Mouse (Mus musculus): ENCODE data around the gene Twf1. TPM values are rescaled to one million over a fixed set of nuclear protein-coding genes. Genes with fewer than 3 reads are reported as not detected.

Twf1 gene
- polyA plus RNA-seq, 1 experiment: 30.9 TPM

- TF ChIP-seq CTCF (IDR thresholded peaks at IDR 0.05; ENCODE audit: insufficient read depth, low read length) (no peak), POLR2A (IDR thresholded peaks at IDR 0.05; ENCODE audit: borderline replicate concordance, extremely low read depth, low read depth, low read length) (no peak)
- H3K4me1 ChIP-seq (ENCODE audit: control insufficient read depth, insufficient read depth, low read length): no peaks in the 10 kb centered on the region
- 90% methylated on average over 8 of the region's 8 CpGs for WGBS
- no peak for DNase-seq
- H3K4me3 ChIP-seq (replicated peaks; ENCODE audit: extremely low read depth, low read depth, low read length): no peak overlapping the region
These were observed 18.1 kb upstream of the Twf1 start for GRCm38 (mm10) chr15:94607768-94608167.

GRCm38 (mm10) chr15:94602441-94602840 is 12.8 kb upstream of the Twf1 start:
- 51% methylated on average over 3 of the region's 3 CpGs for WGBS

GRCm38 (mm10) chr15:94601339-94601738 is 11.7 kb upstream of the Twf1 start:
- Histone ChIP-seq H3K4me3 (replicated peaks; ENCODE audit: extremely low read depth, low read depth, low read length) (no peak overlapping the region), H3K4me1 (ENCODE audit: control insufficient read depth, insufficient read depth, low read length) (no peaks in the 10 kb centered on the region)
- DNase-seq: peak; percentile 32
- TF ChIP-seq CTCF (IDR thresholded peaks at IDR 0.05; ENCODE audit: insufficient read depth, low read length) (peak; percentile 52), POLR2A (IDR thresholded peaks at IDR 0.05; ENCODE audit: borderline replicate concordance, extremely low read depth, low read depth, low read length) (no peak)
- WGBS: 20% methylated on average over 3 of the region's 3 CpGs

More at GRCm38 (mm10) chr15:94602441-94602840, 12.8 kb upstream of the Twf1 start:
- H3K4me1 ChIP-seq (ENCODE audit: control insufficient read depth, insufficient read depth, low read length): no peaks in the 10 kb centered on the region
- TF ChIP-seq POLR2A (IDR thresholded peaks at IDR 0.05; ENCODE audit: borderline replicate concordance, extremely low read depth, low read depth, low read length): no peak
- DNase-seq: no peak
- H3K4me3 ChIP-seq (replicated peaks; ENCODE audit: extremely low read depth, low read depth, low read length): no peak overlapping the region

GRCm38 (mm10) chr15:94600145-94600707 is 10.5 kb upstream of the Twf1 start:
- TF ChIP-seq CTCF (IDR thresholded peaks at IDR 0.05; ENCODE audit: insufficient read depth, low read length) (no peak), POLR2A (IDR thresholded peaks at IDR 0.05; ENCODE audit: borderline replicate concordance, extremely low read depth, low read depth, low read length) (no peak)
- DNase-seq: no peak
- 64% methylated on average over 11 of the region's 11 CpGs for WGBS

GRCm38 (mm10) chr15:94593586-94593985 is 3.9 kb upstream of the Twf1 start:
- TF ChIP-seq CTCF (IDR thresholded peaks at IDR 0.05; ENCODE audit: insufficient read depth, low read length) (no peak), POLR2A (IDR thresholded peaks at IDR 0.05; ENCODE audit: borderline replicate concordance, extremely low read depth, low read depth, low read length) (no peak)
- no peak overlapping the region for H3K4me3 ChIP-seq (replicated peaks; ENCODE audit: extremely low read depth, low read depth, low read length)
- no peaks in the 10 kb centered on the region; the same call in none of the 2 replicates for H3K4me1 ChIP-seq (ENCODE audit: control insufficient read depth, insufficient read depth, low read length)
- no peak for DNase-seq
- 75% methylated on average over 1 of the region's 1 CpGs for WGBS

More at GRCm38 (mm10) chr15:94600145-94600707, 10.5 kb upstream of the Twf1 start:
- Histone ChIP-seq H3K4me1 (ENCODE audit: control insufficient read depth, insufficient read depth, low read length) (no peaks in the 10 kb centered on the region), H3K4me3 (replicated peaks; ENCODE audit: extremely low read depth, low read depth, low read length) (no peak overlapping the region)

GRCm38 (mm10) chr15:94591356-94591755 is 1.7 kb upstream of the Twf1 start:
- 77% methylated on average over 4 of the region's 4 CpGs for WGBS
- no peak overlapping the region for H3K4me3 ChIP-seq (replicated peaks; ENCODE audit: extremely low read depth, low read depth, low read length)
- TF ChIP-seq CTCF (IDR thresholded peaks at IDR 0.05; ENCODE audit: insufficient read depth, low read length) (no peak), POLR2A (IDR thresholded peaks at IDR 0.05; ENCODE audit: borderline replicate concordance, extremely low read depth, low read depth, low read length) (no peak)
- peaks cover 2% of the 10 kb centered on the region for H3K4me1 ChIP-seq (ENCODE audit: control insufficient read depth, insufficient read depth, low read length)
- DNase-seq: no peak

GRCm38 (mm10) chr15:94590083-94590482 is 394 bp upstream of the Twf1 start:
- no peak for DNase-seq
- TF ChIP-seq CTCF (IDR thresholded peaks at IDR 0.05; ENCODE audit: insufficient read depth, low read length): no peak
- no peak for TF ChIP-seq POLR2A (IDR thresholded peaks at IDR 0.05; ENCODE audit: borderline replicate concordance, extremely low read depth, low read depth, low read length)
- 10% methylated on average over 8 of the region's 8 CpGs for WGBS
- Histone ChIP-seq H3K4me1 (ENCODE audit: control insufficient read depth, insufficient read depth, low read length) (peaks cover 2% of the 10 kb centered on the region), H3K4me3 (replicated peaks; ENCODE audit: extremely low read depth, low read depth, low read length) (peak overlapping the region; percentile 59)

GRCm38 (mm10) chr15:94587826-94588715 is 1.6 kb downstream of the Twf1 start:
- DNase-seq: no peak
- 78% methylated on average over 9 of the region's 9 CpGs for WGBS
- TF ChIP-seq POLR2A (IDR thresholded peaks at IDR 0.05; ENCODE audit: borderline replicate concordance, extremely low read depth, low read depth, low read length) (no peak), CTCF (IDR thresholded peaks at IDR 0.05; ENCODE audit: insufficient read depth, low read length) (no peak)
- H3K4me1 ChIP-seq (ENCODE audit: control insufficient read depth, insufficient read depth, low read length): peaks cover 2% of the 10 kb centered on the region
- no peak overlapping the region for H3K4me3 ChIP-seq (replicated peaks; ENCODE audit: extremely low read depth, low read depth, low read length)

- no peak overlapping the region for H3K4me3 ChIP-seq (replicated peaks; ENCODE audit: extremely low read depth, low read depth, low read length)
- TF ChIP-seq POLR2A (IDR thresholded peaks at IDR 0.05; ENCODE audit: borderline replicate concordance, extremely low read depth, low read depth, low read length): no peak
- no peak for TF ChIP-seq CTCF (IDR thresholded peaks at IDR 0.05; ENCODE audit: insufficient read depth, low read length)
- 83% methylated on average over 4 of the region's 4 CpGs for WGBS
- no peak for DNase-seq
- peaks cover 2% of the 10 kb centered on the region for H3K4me1 ChIP-seq (ENCODE audit: control insufficient read depth, insufficient read depth, low read length)
These were observed 5.0 kb downstream of the Twf1 start for GRCm38 (mm10) chr15:94584738-94585137.

Data from lung, adult 2 months (tissue).